Mouse (Mus musculus): ENCODE results near the gene Eml6. TPM values are rescaled to one million over a fixed set of nuclear protein-coding genes. Genes with fewer than 3 reads are reported as not detected.
"Not testable (repeated sequence)": the region's sequence is repeated elsewhere in the genome, so short reads cannot be mapped to it uniquely, and the experiment has no call there.

Gene Eml6
- polyA plus RNA-seq, 1 experiment from 2014 or later: 0.57 TPM

DNA sequence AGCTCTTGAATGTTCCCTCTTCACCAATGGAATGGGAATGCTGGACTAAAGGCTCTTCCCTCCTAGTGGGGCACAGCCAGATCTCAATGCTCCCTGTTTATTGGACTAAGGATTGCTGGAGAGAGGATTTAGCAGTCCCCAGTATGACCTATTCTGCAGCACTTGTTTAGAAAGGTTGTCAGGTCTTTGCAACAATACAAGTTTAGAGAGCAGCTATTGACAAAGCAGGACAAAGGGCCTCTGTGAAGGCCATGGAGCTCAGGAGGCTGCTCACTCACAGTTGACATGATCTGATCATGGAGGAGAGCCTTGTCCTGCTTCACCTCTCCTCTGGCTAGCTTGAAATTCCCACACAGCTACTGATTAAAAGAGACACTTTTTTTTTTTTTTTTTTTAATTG lies 257.3 kb downstream of the Eml6 start:
- Histone ChIP-seq H3K36me3 (no peaks in the 10 kb centered on the region), H3K4me2 (no peak overlapping the region), H3K27me3 (no peaks in the 10 kb centered on the region), H3K4me1 (replicated peaks) (no peaks in the 10 kb centered on the region), H3K9me3 (replicated peaks) (no peaks in the 10 kb centered on the region), H3K27ac (no peak overlapping the region), H3K9ac (no peak overlapping the region), H3K4me3 (no peak overlapping the region)
- ATAC-seq (replicated peaks; ENCODE audit: insufficient number of reproducible peaks, insufficient read depth, low FRiP score, low read depth): no peak

DNA sequence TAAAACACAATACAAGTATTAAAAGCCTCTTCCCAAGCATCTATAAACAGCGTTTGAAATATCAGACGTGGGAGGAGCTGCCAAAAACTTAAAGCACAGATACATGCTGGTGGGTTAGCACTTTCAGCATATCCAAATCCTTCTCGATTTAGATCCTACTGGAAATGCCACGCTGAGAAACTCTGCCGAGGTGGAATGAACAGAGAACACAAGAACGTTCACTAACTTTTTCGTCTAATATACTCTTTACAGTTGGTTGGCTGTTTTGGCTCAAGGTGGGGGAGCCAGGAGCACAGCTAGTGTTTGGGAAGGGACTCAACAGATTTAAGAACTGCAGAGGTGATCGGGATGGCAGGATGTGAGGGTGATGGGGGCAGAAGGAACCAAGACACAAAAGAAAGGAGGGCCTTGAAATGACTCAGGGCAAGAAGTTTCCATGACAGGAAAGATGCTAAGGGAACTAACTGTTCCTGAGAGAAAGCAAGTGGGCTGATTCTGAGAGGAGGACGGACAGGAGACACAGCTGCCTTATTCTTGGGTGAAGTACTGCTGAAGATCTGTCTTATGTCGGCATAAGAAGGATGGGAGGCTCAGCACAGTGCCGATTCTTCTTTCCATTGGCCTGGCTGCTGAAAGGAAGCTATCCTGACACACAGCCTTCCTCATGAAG lies 259.4 kb downstream of the Eml6 start:
- WGBS: 76% methylated on average over 11 of the region's 11 CpGs

DNA sequence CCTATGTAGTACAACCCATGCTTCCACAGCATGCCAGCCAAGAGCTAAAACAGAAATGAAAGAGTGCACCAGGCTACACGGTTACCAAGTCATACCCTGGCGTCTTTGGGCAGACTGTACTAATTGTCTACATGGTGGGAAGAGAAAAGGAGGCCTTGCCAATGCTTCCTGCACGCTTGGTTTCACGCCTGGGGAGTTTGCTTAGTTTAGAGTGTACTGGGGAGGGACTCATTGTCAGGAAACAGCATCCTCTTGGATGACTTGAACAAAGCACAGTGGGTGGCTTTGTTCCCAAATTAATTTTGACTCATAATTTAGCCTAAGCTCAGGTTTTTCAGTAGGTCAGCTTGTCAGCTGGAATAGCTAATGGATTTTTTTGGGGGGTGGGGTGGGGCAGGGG lies 260.8 kb downstream of the Eml6 start:
- no peak for ATAC-seq (replicated peaks; ENCODE audit: insufficient number of reproducible peaks, insufficient read depth, low FRiP score, low read depth)
- Histone ChIP-seq H3K27me3 (no peaks in the 10 kb centered on the region), H3K36me3 (no peaks in the 10 kb centered on the region), H3K4me2 (no peak overlapping the region), H3K4me3 (no peak overlapping the region), H3K4me1 (replicated peaks) (no peaks in the 10 kb centered on the region), H3K9me3 (replicated peaks) (no peaks in the 10 kb centered on the region), H3K9ac (no peak overlapping the region), H3K27ac (no peak overlapping the region)
- 78% methylated on average over 4 of the region's 4 CpGs for WGBS

More for the DNA sequence above, 259.4 kb downstream of the Eml6 start:
- no peak for ATAC-seq (replicated peaks; ENCODE audit: insufficient number of reproducible peaks, insufficient read depth, low FRiP score, low read depth)
- no peak overlapping the region for H3K27ac ChIP-seq
- H3K27me3 ChIP-seq: no peaks in the 10 kb centered on the region
- H3K4me2 ChIP-seq: no peak overlapping the region
- H3K4me3 ChIP-seq: no peak overlapping the region
- H3K36me3 ChIP-seq: no peaks in the 10 kb centered on the region
- H3K9me3 ChIP-seq (replicated peaks): no peaks in the 10 kb centered on the region
- H3K4me1 ChIP-seq (replicated peaks): no peaks in the 10 kb centered on the region
- H3K9ac ChIP-seq: no peak overlapping the region

DNA sequence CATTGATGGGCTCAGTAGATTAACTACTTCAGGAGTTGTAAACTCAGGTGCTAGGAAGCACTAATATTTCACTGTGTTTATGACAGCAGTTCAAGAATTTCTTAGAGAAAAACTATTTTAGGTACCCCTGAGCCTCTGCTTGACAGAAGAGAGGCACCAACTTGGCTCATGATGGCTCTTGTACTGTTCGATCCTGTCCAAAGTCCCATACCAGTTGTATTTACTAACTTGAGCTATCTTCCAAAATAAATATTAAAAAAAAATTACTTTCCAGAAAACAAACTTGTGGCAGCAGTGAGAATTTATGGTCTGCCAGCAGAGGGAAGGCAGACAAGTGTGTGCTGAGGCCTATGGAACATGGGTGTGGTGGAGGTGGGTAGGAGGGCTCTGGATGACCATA lies 263.1 kb downstream of the Eml6 start:
- no peak for ATAC-seq (replicated peaks; ENCODE audit: insufficient number of reproducible peaks, insufficient read depth, low FRiP score, low read depth)
- 92% methylated on average over 1 of the region's 1 CpGs for WGBS

DNA sequence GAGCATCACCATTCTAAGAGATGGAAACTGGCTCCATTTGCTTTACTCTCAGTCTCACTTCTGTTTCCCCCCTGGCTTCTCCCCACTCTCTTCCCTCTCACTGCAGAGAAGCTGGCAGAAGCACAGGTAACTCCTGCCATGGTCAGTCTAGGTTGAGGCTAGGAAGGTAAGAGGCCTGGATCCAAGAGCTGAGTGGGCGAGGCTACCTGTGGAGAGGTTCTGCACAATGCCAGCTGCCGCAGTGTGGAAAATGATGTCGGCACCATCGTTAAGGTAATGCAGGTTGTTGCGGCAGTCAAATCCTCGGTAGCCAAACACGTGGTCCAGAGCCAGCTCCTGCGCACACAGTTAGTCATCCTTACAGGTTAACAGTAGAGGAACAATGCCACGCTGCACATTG lies 264.4 kb downstream of the Eml6 start:
- H3K4me2 ChIP-seq: no peak overlapping the region
- H3K27me3 ChIP-seq: no peaks in the 10 kb centered on the region
- no peak for ATAC-seq (replicated peaks; ENCODE audit: insufficient number of reproducible peaks, insufficient read depth, low FRiP score, low read depth)
- WGBS: 91% methylated on average over 9 of the region's 9 CpGs
- no peaks in the 10 kb centered on the region for H3K9me3 ChIP-seq (replicated peaks)
- H3K9ac ChIP-seq: no peak overlapping the region
- H3K4me3 ChIP-seq: no peak overlapping the region
- no peak overlapping the region for H3K27ac ChIP-seq
- H3K4me1 ChIP-seq (replicated peaks): peaks cover 3% of the 10 kb centered on the region; the same call in 1 of the 2 replicates
- no peaks in the 10 kb centered on the region for H3K36me3 ChIP-seq

More for the DNA sequence above, 263.1 kb downstream of the Eml6 start:
- no peak overlapping the region for H3K4me3 ChIP-seq
- no peaks in the 10 kb centered on the region for H3K27me3 ChIP-seq
- no peak overlapping the region for H3K4me2 ChIP-seq
- H3K9me3 ChIP-seq (replicated peaks): no peaks in the 10 kb centered on the region
- H3K36me3 ChIP-seq: no peaks in the 10 kb centered on the region
- H3K4me1 ChIP-seq (replicated peaks): no peaks in the 10 kb centered on the region; the same call in 1 of the 2 replicates
- no peak overlapping the region for H3K9ac ChIP-seq
- no peak overlapping the region for H3K27ac ChIP-seq

DNA sequence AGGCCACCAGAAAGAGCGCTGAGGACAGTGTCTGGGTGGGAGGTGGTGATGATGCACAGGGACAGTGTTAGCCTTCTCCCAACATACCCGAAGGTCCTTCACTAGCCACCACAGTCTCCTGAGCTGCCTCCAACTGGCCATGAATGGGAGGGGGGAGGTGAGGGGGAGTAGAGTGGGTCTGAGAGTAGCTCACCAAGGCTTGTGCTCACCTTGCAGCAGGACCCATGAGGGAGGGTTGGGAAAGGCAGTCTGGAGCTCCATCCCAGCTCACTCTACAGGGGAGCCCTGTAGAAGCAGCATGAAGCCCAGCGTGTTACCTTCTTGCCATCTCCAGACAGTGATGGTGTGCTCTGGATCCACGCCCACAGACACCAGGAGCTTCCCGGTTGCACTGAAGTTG lies 267.2 kb downstream of the Eml6 start:
- WGBS: 90% methylated on average over 5 of the region's 5 CpGs
- no peaks in the 10 kb centered on the region for H3K36me3 ChIP-seq
- no peak for ATAC-seq (replicated peaks; ENCODE audit: insufficient number of reproducible peaks, insufficient read depth, low FRiP score, low read depth)

DNA sequence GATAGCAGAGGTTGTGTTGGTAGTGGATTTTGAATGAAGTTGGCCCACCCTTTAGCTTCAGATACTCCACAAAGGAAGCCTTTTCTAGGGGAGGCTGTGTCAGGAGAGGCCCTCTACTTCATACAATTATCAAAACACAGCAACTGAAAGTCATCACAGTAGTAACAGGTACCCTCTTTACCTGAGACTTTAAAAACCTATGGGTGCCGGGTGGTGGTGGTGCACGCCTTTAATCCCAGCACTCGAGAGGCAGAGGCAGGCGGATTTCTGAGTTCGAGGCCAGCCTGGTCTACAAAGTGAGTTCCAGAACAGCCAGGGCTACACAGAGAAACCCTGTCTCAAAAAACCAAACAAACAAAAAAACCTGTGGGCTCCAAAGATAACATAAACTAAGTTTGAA lies 269.8 kb downstream of the Eml6 start:
- not testable (repeated sequence) for H3K9ac ChIP-seq; H3K27me3 ChIP-seq; H3K4me3 ChIP-seq; H3K27ac ChIP-seq; H3K36me3 ChIP-seq; H3K9me3 ChIP-seq (replicated peaks); H3K4me2 ChIP-seq; ATAC-seq (replicated peaks; ENCODE audit: insufficient number of reproducible peaks, insufficient read depth, low FRiP score, low read depth); H3K4me1 ChIP-seq (replicated peaks)
- 91% methylated on average over 5 of the region's 5 CpGs for WGBS

More for the DNA sequence above, 267.2 kb downstream of the Eml6 start:
- Histone ChIP-seq H3K4me2 (no peak overlapping the region), H3K4me3 (no peak overlapping the region), H3K9me3 (replicated peaks) (no peaks in the 10 kb centered on the region), H3K27me3 (no peaks in the 10 kb centered on the region), H3K9ac (no peak overlapping the region), H3K27ac (no peak overlapping the region), H3K4me1 (replicated peaks) (peaks cover 3% of the 10 kb centered on the region; the same call in 1 of the 2 replicates)

DNA sequence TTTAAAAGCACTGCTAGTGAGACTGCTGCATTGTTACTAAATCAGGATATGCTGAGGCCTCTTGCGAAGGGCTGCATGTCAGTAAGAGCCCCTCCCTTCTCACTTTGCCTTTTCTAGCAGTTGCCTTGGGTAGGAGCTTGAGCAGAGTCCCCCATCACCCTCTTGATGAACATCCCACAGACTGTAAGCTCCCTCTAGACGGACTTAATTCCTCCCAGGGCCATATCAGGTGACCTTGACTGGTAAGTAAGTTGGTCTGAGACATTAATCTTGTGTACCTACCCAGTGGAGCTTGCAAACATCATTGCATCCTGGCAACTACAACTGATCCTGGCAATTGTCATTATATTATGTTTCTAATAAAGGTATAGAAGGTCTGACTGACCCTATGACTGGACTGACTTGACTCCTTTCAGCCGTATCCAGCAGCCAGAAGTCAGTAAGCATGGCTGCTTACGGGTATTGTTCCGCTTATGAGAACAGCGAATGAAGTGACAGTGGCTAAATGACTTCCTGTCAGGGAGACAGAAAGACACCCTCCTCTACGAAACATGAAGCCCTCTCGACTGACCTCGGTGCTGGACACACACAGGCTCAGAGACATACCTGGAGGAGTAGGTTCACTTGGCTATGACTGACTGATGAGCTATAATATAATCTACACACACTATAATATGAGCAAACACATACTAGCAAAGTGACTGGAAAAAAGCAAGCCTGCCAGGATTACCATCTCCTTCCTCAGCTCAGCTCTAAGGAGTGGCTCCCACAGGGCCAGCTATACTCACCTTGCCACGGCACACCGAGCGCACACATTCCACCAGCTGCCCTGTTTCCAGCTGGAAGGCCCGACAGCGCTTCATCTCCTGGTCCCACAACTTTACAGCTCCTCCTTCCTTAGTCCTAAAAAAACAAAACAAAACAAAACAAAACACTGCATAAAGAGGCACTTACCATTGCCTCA lies 273.9 kb downstream of the Eml6 start:
- 83% methylated on average over 14 of the region's 14 CpGs for WGBS
- no peak for ATAC-seq (replicated peaks; ENCODE audit: insufficient number of reproducible peaks, insufficient read depth, low FRiP score, low read depth)

DNA sequence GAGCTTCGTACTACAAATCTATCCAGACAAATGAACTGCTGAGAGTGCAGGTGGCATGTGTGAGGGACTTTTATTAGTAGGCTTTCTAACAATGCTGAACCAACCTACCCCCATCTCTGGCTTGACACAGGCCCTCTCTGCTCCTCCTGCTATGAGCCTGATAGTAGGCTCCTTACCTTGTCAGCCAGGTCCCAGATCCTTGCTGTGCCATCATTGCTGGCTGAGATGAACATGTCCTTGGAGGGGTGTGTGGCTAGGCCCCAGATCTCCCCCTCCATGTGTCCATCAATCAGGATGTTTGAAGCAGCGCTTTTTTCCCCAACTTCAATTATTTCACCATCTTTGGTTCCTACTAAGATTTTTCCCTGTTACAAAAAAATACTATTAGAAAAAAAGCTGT lies 274.8 kb downstream of the Eml6 start:
- H3K36me3 ChIP-seq: 0 out of 2 replicates have a peak, but pooled peaks cover 3% of the 10 kb centered on the region
- 90% methylated on average over 2 of the region's 2 CpGs for WGBS
- no peak overlapping the region for H3K4me3 ChIP-seq
- H3K9ac ChIP-seq: no peak overlapping the region
- H3K4me1 ChIP-seq (replicated peaks): 0 out of 2 replicates have a peak, but pooled peaks cover 2% of the 10 kb centered on the region
- no peaks in the 10 kb centered on the region for H3K9me3 ChIP-seq (replicated peaks)
- no peak overlapping the region for H3K27ac ChIP-seq
- H3K27me3 ChIP-seq: no peaks in the 10 kb centered on the region
- no peak for ATAC-seq (replicated peaks; ENCODE audit: insufficient number of reproducible peaks, insufficient read depth, low FRiP score, low read depth)
- no peak overlapping the region for H3K4me2 ChIP-seq

More for the DNA sequence above, 273.9 kb downstream of the Eml6 start:
- H3K9ac ChIP-seq: no peak overlapping the region
- H3K27ac ChIP-seq: no peak overlapping the region
- no peak overlapping the region for H3K4me2 ChIP-seq
- H3K4me3 ChIP-seq: no peak overlapping the region
- H3K36me3 ChIP-seq: 0 out of 2 replicates have a peak, but pooled peaks cover under 1% of the 10 kb centered on the region
- H3K9me3 ChIP-seq (replicated peaks): no peaks in the 10 kb centered on the region
- H3K4me1 ChIP-seq (replicated peaks): 0 out of 2 replicates have a peak, but pooled peaks cover 3% of the 10 kb centered on the region
- H3K27me3 ChIP-seq: no peaks in the 10 kb centered on the region

DNA sequence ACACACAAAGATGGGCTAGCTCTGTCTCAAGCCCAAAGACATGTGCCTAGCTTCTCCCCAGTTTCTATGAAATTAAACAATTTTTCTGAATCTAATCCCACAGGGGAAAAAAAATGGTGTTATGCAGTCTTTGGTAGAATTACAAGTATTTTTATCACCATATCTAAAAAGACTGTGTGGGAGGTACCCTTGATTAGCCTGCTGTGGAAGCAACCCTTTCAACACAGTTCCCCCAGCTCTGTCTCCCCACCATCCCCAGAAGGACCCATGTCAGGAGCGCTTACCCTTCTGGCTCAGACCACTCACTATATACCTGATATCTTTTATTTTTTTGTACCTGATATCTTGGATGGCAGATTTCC lies 276.4 kb downstream of the Eml6 start:
- 0 out of 2 replicates have a peak, but pooled peaks cover 3% of the 10 kb centered on the region for H3K36me3 ChIP-seq
- no peak overlapping the region for H3K4me3 ChIP-seq
- no peak overlapping the region for H3K9ac ChIP-seq
- no peaks in the 10 kb centered on the region for H3K9me3 ChIP-seq (replicated peaks)
- no peak overlapping the region for H3K4me2 ChIP-seq
- 76% methylated on average over 1 of the region's 1 CpGs for WGBS
- H3K27ac ChIP-seq: no peak overlapping the region
- 0 out of 2 replicates have a peak, but pooled peaks cover 2% of the 10 kb centered on the region for H3K4me1 ChIP-seq (replicated peaks)
- ATAC-seq (replicated peaks; ENCODE audit: insufficient number of reproducible peaks, insufficient read depth, low FRiP score, low read depth): no peak
- H3K27me3 ChIP-seq: no peaks in the 10 kb centered on the region

DNA sequence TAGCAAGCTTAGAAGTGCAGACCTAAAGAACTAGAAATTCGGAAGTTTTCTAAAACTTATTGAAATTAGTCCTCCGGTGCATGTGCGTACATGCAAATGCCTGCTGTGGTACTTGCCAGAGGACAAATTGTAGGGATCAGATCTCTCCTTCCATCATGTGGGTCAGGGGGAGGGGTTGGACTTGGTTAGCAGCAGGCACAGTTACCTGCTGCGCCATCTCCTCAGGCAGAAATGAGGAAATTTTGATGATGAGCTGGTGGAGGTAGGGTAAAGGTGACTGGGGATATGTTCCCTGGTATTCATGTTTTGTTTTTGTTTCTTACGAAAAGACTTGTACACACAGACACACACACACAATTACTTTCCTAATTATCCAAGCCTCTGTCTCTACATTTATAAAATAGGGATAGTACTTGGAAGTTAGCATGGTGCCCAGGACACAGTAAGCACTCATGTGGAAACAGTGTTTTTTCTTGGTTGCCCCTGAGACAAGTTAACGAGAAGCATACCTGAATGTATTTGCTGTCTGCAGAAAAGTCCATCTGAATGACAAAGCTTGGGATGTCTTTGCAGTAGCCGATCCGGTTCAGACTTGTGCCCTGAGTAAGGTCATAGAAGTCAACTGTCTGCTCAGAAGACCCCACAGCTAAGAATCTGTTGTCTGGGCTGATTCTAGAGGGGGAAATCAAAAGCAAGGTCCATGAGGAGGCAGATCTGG lies 276.9 kb downstream of the Eml6 start:
- ATAC-seq (replicated peaks; ENCODE audit: insufficient number of reproducible peaks, insufficient read depth, low FRiP score, low read depth): no peak
- Histone ChIP-seq H3K9ac (no peak overlapping the region), H3K4me2 (no peak overlapping the region), H3K9me3 (replicated peaks) (no peaks in the 10 kb centered on the region), H3K4me3 (no peak overlapping the region), H3K27me3 (no peaks in the 10 kb centered on the region), H3K4me1 (replicated peaks) (0 out of 2 replicates have a peak, but pooled peaks cover 2% of the 10 kb centered on the region), H3K36me3 (peaks cover 3% of the 10 kb centered on the region; the same call in 1 of the 2 replicates), H3K27ac (no peak overlapping the region)
- 91% methylated on average over 8 of the region's 8 CpGs for WGBS
